Mouse (Mus musculus): ENCODE measurements around the gene Gdap1l1.
"Not testable (repeated sequence)": the region's sequence is repeated elsewhere in the genome, so short reads cannot be mapped to it uniquely, and the experiment has no call there.

The Gdap1l1 gene

GRCm38 (mm10) chr2:163438246-163438618 is at the start of gene Gdap1l1:
Gdap1l1 (plus strand) TSS chr2:163438476.
- no peak for DNase-seq (ENCODE audit: low read depth, low spot score)

GRCm38 (mm10) chr2:163392436-163392835 is 45.8 kb upstream of the Gdap1l1 start:
- no peak for DNase-seq (ENCODE audit: low read depth, low spot score)

GRCm38 (mm10) chr2:163393241-163393640 is 45.0 kb upstream of the Gdap1l1 start:
- DNase-seq (ENCODE audit: low read depth, low spot score) = no peak

GRCm38 (mm10) chr2:163393976-163394375 is 44.3 kb upstream of the Gdap1l1 start:
- DNase-seq (ENCODE audit: low read depth, low spot score) = no peak

- DNase-seq (ENCODE audit: low read depth, low spot score) = no peak
These were observed 43.3 kb upstream of the Gdap1l1 start for GRCm38 (mm10) chr2:163394977-163395376.

- no peak for DNase-seq (ENCODE audit: low read depth, low spot score)
These were observed 41.2 kb upstream of the Gdap1l1 start for GRCm38 (mm10) chr2:163397071-163397470.

GRCm38 (mm10) chr2:163397905-163398304 is 40.4 kb upstream of the Gdap1l1 start, which contains the start of gene Jph2:
Jph2 (minus strand) TSS chr2:163397993.
- DNase-seq (ENCODE audit: low read depth, low spot score) = no peak

- DNase-seq (ENCODE audit: low read depth, low spot score) = no peak
These were observed 39.5 kb upstream of the Gdap1l1 start for GRCm38 (mm10) chr2:163398770-163399169.

- no peak for DNase-seq (ENCODE audit: low read depth, low spot score)
These were observed 39.1 kb upstream of the Gdap1l1 start for GRCm38 (mm10) chr2:163399222-163399621.

GRCm38 (mm10) chr2:163401221-163401620 is 37.1 kb upstream of the Gdap1l1 start:
- peak; percentile 86 for DNase-seq (ENCODE audit: low read depth, low spot score)

- no peak for DNase-seq (ENCODE audit: low read depth, low spot score)
These were observed 34.0 kb upstream of the Gdap1l1 start for GRCm38 (mm10) chr2:163404037-163404815.

- no peak for DNase-seq (ENCODE audit: low read depth, low spot score)
These were observed 28.1 kb upstream of the Gdap1l1 start for GRCm38 (mm10) chr2:163410211-163410610.

- DNase-seq (ENCODE audit: low read depth, low spot score) = not testable (repeated sequence)
These were observed 26.9 kb upstream of the Gdap1l1 start for GRCm38 (mm10) chr2:163411344-163411743.

GRCm38 (mm10) chr2:163411840-163412239 is 26.4 kb upstream of the Gdap1l1 start:
- DNase-seq (ENCODE audit: low read depth, low spot score) = no peak

- no peak for DNase-seq (ENCODE audit: low read depth, low spot score)
These were observed 25.9 kb upstream of the Gdap1l1 start for GRCm38 (mm10) chr2:163412419-163412818.

GRCm38 (mm10) chr2:163412846-163413590 is 25.3 kb upstream of the Gdap1l1 start:
- no peak for DNase-seq (ENCODE audit: low read depth, low spot score)

GRCm38 (mm10) chr2:163417026-163417425 is 21.2 kb upstream of the Gdap1l1 start:
- no peak for DNase-seq (ENCODE audit: low read depth, low spot score)

- DNase-seq (ENCODE audit: low read depth, low spot score) = no peak
These were observed 20.4 kb upstream of the Gdap1l1 start for GRCm38 (mm10) chr2:163417830-163418229.

GRCm38 (mm10) chr2:163418841-163419345 is 19.4 kb upstream of the Gdap1l1 start:
- peak; percentile 71 for DNase-seq (ENCODE audit: low read depth, low spot score)

- DNase-seq (ENCODE audit: low read depth, low spot score) = peak; percentile 100
These were observed 18.8 kb upstream of the Gdap1l1 start for GRCm38 (mm10) chr2:163419346-163420045.

GRCm38 (mm10) chr2:163420366-163420886 is 17.9 kb upstream of the Gdap1l1 start:
- DNase-seq (ENCODE audit: low read depth, low spot score) = peak; percentile 26

All from R1 (cell line).